Comparison of ENCODE assay signal across 9 mouse cellular contexts in genomic region chr1:37686953-37687441, GRCm38 (mm10). TPM values are rescaled to one million over a fixed set of nuclear protein-coding genes. Genes with fewer than 3 reads are reported as not detected.
DNase-seq lines count a peak whose midpoint lies in the region; ATAC-seq and TF ChIP-seq lines count a peak whose summit lies in the region.
"Had no signal": no experiment of that assay in that cellular context is flagged by ENCODE, and none has a peak within 500 bp of the region (broad histone marks: within the 10 kb centered on the region; RNA-seq: fewer than 3 reads in every experiment).

No protein-coding gene starts in this region.

- peak; percentile 37; the same call in 1 of the 2 replicates for TF ChIP-seq POLR2A in testis, adult 2 months (IDR thresholded peaks at IDR 0.05; ENCODE audit: control insufficient read depth, low read depth, low read length)
- no peak for TF ChIP-seq POLR2A in lung, adult 2 months (IDR thresholded peaks at IDR 0.05; ENCODE audit: borderline replicate concordance, extremely low read depth, low read depth, low read length)

- peak overlapping the region; percentile 82 for H3K4me3 ChIP-seq in testis, adult 2 months (ENCODE audit: control insufficient read depth, low read depth, low read length)
- peak overlapping the region; percentile 0 for H3K4me3 ChIP-seq in lung, adult 2 months (replicated peaks; ENCODE audit: extremely low read depth, low read depth, low read length)
- no peak overlapping the region for H3K4me3 ChIP-seq in intestine, embryonic 15.5 days (replicated peaks)

- H3K4me1 ChIP-seq in testis, adult 2 months (ENCODE audit: control insufficient read depth, insufficient read depth, low read length): peaks cover 5% of the 10 kb centered on the region
- no peaks in the 10 kb centered on the region for H3K4me1 ChIP-seq in lung, adult 2 months (ENCODE audit: control insufficient read depth, insufficient read depth, low read length)
- 0 out of 2 replicates have a peak, but pooled peaks cover 5% of the 10 kb centered on the region for H3K4me1 ChIP-seq in intestine, embryonic 15.5 days (replicated peaks)

- DNase-seq in cerebellum, adult 11 months: no peak
- no peak for DNase-seq in testis, postnatal 10 days (ENCODE audit: low spot score)
- DNase-seq in lung, adult 2 months: peak; percentile 43
- no peak for DNase-seq in gastrocnemius, postnatal 36 days
- DNase-seq in urinary bladder, adult 18-20 months (ENCODE audit: low spot score in 2 of 2): no peak
- DNase-seq: thymus, adult 18-20 months had no signal

- no peak overlapping the region for H3K9ac ChIP-seq in intestine, embryonic 15.5 days

- no peaks in the 10 kb centered on the region for H3K36me3 ChIP-seq in testis, adult 2 months (ENCODE audit: control insufficient read depth, insufficient read depth, low read length)
- no peaks in the 10 kb centered on the region for H3K36me3 ChIP-seq in intestine, embryonic 15.5 days

- no peaks in the 10 kb centered on the region for H3K27me3 ChIP-seq in testis, adult 2 months (ENCODE audit: control insufficient read depth, insufficient read depth, low read length)
- H3K27me3 ChIP-seq in intestine, embryonic 15.5 days (replicated peaks): no peaks in the 10 kb centered on the region

- no peak overlapping the region for H3K4me2 ChIP-seq in intestine, embryonic 15.5 days (replicated peaks)

- TF ChIP-seq CTCF in testis, adult 2 months (IDR thresholded peaks at IDR 0.05; ENCODE audit: control insufficient read depth, insufficient read depth, insufficient replicate concordance, low read depth, low read length): no peak
- TF ChIP-seq CTCF in lung, adult 2 months (IDR thresholded peaks at IDR 0.05; ENCODE audit: insufficient read depth, low read length): no peak

- no peak overlapping the region for H3K27ac ChIP-seq in testis, adult 2 months (ENCODE audit: control insufficient read depth, insufficient read depth, low read depth, low read length)
- H3K27ac ChIP-seq in intestine, embryonic 15.5 days: no peak overlapping the region

- intact Hi-C loops in gastrocnemius, postnatal 36 days (cut with DNase I): no loop called here

- 60% methylated on average over 15 of the region's 15 CpGs for WGBS in lung, adult 2 months
- whole genome bisulfite sequencing in intestine, embryonic 15.5 days: 81% methylated on average over 15 of the region's 15 CpGs

- peak; percentile 49 for ATAC-seq in cerebellum, adult (ENCODE audit: insufficient number of reproducible peaks, low FRiP score, low TSS enrichment)
- no peak for ATAC-seq in intestine, embryonic 15.5 days

- no peaks in the 10 kb centered on the region for H3K9me3 ChIP-seq in intestine, embryonic 15.5 days

RNA-seq across cellular contexts. Expression of gene 2010300C02Rik, which starts 32.9 kb away (rescaled TPM):
- polyA plus RNA-seq in testis, adult 2 months (2012; rRNA removed): 2.2 and 3.3 TPM in 2 replicates
- 12.9 and 14.5 TPM in 2 replicates for polyA plus RNA-seq in lung, adult 2 months (2012; rRNA removed)
- total RNA-seq in gastrocnemius, postnatal 36 days (2021): under 1 TPM; 0.25 to 0.41 TPM
- 14.0 and 14.2 TPM in 2 replicates for polyA plus RNA-seq in intestine, embryonic 15.5 days (2015; fragmentation: Nextera tagmentation; extraction: Ambion mirVana)
